Mouse (Mus musculus) embryonic facial prominence, embryonic 13.5 days (tissue): ENCODE data around the gene Chd5. TPM values are rescaled to one million over a fixed set of nuclear protein-coding genes. Genes with fewer than 3 reads are reported as not detected.

Experiments
- ATAC-seq: fragments of 200-750 bp; cut with Nextera tagmentation; 2 replicates; pipeline ENCODE4 v1.8.0; 2017; ENCODE audit warnings: low read depth; ENCODE audit not compliant: insufficient number of reproducible peaks, insufficient read depth, low FRiP score, low TSS enrichment
- H3K27ac ChIP-seq: fragments of 300-500 bp; sonication (generic); 2 replicates; pipeline ENCODE4 v1.5.1; 2015; ENCODE audit warnings: moderate library complexity, mild to moderate bottlenecking, inconsistent platforms
- H3K27me3 ChIP-seq: fragments of 300-500 bp; sonication (generic); 2 replicates; pipeline ENCODE4 v1.6.1; 2015; ENCODE audit warnings: mild to moderate bottlenecking, inconsistent platforms
- H3K36me3 ChIP-seq: fragments of 300-500 bp; sonication (generic); 2 replicates; pipeline ENCODE4 v1.6.1; 2015; ENCODE audit warnings: mild to moderate bottlenecking, inconsistent platforms
- H3K4me1 ChIP-seq: fragments of 300-500 bp; sonication (generic); 2 replicates; pipeline ENCODE4 v1.6.1; 2015; ENCODE audit warnings: inconsistent platforms
- H3K4me2 ChIP-seq: fragments of 300-500 bp; sonication (generic); 2 replicates; pipeline ENCODE4 v1.6.1; 2015; ENCODE audit warnings: moderate library complexity, mild to moderate bottlenecking, inconsistent platforms
- H3K4me3 ChIP-seq: fragments of 300-500 bp; sonication (generic); 2 replicates; pipeline ENCODE4 v1.5.1; 2015; ENCODE audit warnings: mild to moderate bottlenecking, inconsistent platforms
- H3K9ac ChIP-seq: fragments of 300-500 bp; sonication (generic); 2 replicates; pipeline ENCODE4 v1.6.1; 2015; ENCODE audit warnings: mild to moderate bottlenecking, inconsistent platforms
- H3K9me3 ChIP-seq: fragments of 300-500 bp; sonication (generic); 2 replicates; pipeline ENCODE4 v1.6.1; 2016; ENCODE audit warnings: inconsistent platforms
- WGBS: fragments of 180-500 bp; shearing (Covaris S2); methylation state at CpG from one replicate; pipeline ENCODE4 v1.1.7; 2015; ENCODE audit warnings: mixed read lengths; 5-methylcytosine and 5-hydroxymethylcytosine counted together
- polyA plus RNA-seq: library from polyadenylated mRNA; unstranded; fragments of >200 nt; fragmentation: Nextera tagmentation; extraction: Ambion mirVana; gene quantifications from 2 replicates; pipeline ENCODE4 v1.2.1, GENCODE M21; 2015

Chd5 gene
- polyA plus RNA-seq, 1 experiment from 2014 or later: 2.6 TPM

DNA sequence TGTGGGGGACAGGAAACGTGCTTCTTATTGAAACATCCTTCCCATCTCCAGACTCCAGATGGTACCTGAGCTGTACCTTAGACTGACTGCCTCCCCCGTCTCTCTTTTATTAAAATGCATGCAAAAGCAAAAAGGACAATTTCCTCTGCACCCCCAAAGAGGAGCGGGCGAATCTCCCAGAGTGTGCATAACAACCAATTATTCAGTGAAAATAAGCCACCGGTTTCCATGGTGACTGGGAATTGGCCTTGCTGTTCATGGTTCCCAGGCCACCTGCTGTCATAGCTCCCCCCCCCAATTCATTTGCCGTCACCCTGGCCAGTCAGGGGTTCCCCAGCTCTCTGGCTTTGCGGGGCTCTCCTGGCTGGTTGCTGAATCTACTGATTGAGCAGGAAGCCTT lies 26.8 kb downstream of the Chd5 start:
- Histone ChIP-seq H3K9me3 (no peaks in the 10 kb centered on the region), H3K9ac (no peak overlapping the region), H3K27ac (no peak overlapping the region), H3K27me3 (peaks cover 16% of the 10 kb centered on the region), H3K4me1 (peaks cover 10% of the 10 kb centered on the region), H3K4me3 (no peak overlapping the region), H3K36me3 (no peaks in the 10 kb centered on the region), H3K4me2 (no peak overlapping the region)
- no peak for ATAC-seq
- WGBS: 64% methylated on average over 7 of the region's 7 CpGs

DNA sequence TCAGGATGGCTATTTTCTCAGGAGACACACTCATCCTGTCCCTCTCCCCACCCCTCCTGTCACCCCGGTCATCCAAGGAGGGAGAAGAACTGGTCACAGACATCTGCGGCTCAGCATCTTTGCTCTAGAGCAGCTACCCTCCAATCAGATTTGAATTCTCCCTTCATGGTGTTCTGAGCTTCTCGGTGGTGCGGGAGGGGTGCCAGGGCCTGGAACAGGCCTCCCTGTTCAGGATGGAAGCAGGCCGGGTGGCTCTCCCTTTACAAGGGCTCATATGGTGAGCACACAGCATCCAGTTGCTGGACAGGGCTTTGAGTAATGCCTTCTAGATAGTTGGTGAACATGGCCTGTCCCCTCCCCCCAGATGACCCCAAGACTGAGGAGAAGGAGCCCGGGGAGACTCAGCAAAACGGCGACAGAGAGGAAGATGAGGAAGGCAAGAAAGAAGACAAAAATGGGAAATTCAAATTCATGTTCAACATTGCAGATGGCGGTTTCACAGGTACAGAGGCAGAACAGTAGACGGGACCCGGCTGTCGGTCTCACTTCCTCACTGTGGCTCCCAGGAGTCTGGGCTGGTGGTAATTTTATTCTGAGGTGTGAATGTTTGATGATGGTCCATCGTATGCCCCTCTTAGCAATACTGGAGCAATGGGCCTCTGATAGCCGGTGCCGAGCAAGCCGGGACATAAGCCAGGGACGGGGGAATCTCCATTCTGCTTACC lies 44.2 kb downstream of the Chd5 start:
- Histone ChIP-seq H3K4me3 (no peak overlapping the region), H3K27me3 (no peaks in the 10 kb centered on the region), H3K4me2 (no peak overlapping the region), H3K27ac (no peak overlapping the region), H3K9me3 (no peaks in the 10 kb centered on the region), H3K9ac (peak overlapping the region; percentile 40; the same call in 1 of the 2 replicates), H3K36me3 (no peaks in the 10 kb centered on the region), H3K4me1 (no peaks in the 10 kb centered on the region)
- ATAC-seq: no peak
- 86% methylated on average over 17 of the region's 17 CpGs for WGBS

DNA sequence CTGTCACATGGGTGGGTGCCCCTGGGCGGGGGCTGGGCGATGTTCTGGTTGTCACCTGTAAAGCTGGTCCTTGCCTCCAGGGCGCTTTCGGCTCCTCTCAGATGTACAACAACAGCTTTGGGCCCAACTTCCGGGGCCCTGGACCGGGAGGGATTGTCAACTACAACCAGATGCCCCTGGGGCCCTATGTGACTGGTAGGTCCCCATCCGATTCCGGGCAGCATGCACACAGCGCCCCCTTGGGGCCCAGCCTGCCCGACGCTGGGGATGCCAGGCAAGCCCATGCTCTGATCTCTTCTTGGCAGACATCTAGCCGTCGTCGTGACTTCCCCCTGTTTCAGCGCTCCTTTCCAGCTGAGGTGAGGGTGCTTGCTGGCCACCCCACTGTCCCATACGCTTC lies 47.2 kb downstream of the Chd5 start:
- no peak overlapping the region for H3K9ac ChIP-seq
- H3K4me3 ChIP-seq: no peak overlapping the region
- no peaks in the 10 kb centered on the region for H3K36me3 ChIP-seq
- no peaks in the 10 kb centered on the region for H3K4me1 ChIP-seq
- WGBS: 61% methylated on average over 16 of the region's 16 CpGs
- no peak for ATAC-seq
- H3K27me3 ChIP-seq: no peaks in the 10 kb centered on the region
- H3K9me3 ChIP-seq: no peaks in the 10 kb centered on the region
- H3K27ac ChIP-seq: no peak overlapping the region
- H3K4me2 ChIP-seq: no peak overlapping the region

DNA sequence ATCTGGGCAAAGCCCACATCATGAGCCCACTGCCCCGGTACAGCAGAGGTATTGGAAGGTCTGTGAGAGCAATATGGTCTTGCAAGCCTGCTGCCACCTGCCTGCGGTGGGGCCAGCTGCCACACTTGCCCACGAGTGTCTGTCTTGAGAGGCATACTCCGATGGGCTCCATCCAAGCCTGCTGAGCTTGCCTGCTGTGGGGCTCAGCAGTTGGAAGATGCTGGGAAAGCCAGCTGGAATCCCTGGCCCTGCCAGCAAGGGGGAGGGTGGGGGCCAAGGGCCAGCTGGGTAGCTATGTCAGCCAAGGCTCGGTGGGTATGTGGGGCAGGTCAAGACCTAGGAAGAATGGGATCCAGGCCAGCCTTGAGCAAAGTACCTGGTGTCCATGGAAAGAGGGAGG lies 53.7 kb downstream of the Chd5 start:
- Histone ChIP-seq H3K27ac (no peak overlapping the region), H3K4me2 (no peak overlapping the region), H3K4me3 (no peak overlapping the region), H3K9ac (no peak overlapping the region), H3K27me3 (no peaks in the 10 kb centered on the region), H3K4me1 (no peaks in the 10 kb centered on the region), H3K9me3 (no peaks in the 10 kb centered on the region), H3K36me3 (no peaks in the 10 kb centered on the region)
- ATAC-seq: no peak
- 77% methylated on average over 5 of the region's 5 CpGs for WGBS

DNA sequence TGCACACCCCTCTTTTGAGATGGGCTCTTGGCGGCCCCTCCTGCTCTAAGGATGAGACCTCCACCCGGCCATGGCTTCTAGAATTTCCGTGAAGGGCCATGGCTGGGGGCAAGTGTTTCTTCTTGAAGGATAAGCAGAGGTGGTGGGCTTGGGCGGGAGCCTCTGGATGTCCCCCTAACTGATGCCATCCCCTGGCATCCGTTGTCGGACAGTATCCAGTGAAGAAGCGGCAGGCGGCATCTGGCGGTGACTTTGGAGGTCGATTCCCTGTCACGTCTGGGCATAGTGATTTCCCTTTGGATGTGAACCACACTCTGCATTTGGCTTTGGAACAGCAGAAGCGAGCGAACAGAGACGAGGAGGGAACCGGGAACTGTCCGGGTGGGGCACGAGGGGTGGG lies 54.2 kb downstream of the Chd5 start:
- Histone ChIP-seq H3K27ac (no peak overlapping the region), H3K4me1 (no peaks in the 10 kb centered on the region), H3K9me3 (no peaks in the 10 kb centered on the region), H3K36me3 (no peaks in the 10 kb centered on the region), H3K4me3 (no peak overlapping the region), H3K9ac (no peak overlapping the region), H3K4me2 (no peak overlapping the region), H3K27me3 (no peaks in the 10 kb centered on the region)
- ATAC-seq: no peak
- WGBS: 83% methylated on average over 17 of the region's 17 CpGs

DNA sequence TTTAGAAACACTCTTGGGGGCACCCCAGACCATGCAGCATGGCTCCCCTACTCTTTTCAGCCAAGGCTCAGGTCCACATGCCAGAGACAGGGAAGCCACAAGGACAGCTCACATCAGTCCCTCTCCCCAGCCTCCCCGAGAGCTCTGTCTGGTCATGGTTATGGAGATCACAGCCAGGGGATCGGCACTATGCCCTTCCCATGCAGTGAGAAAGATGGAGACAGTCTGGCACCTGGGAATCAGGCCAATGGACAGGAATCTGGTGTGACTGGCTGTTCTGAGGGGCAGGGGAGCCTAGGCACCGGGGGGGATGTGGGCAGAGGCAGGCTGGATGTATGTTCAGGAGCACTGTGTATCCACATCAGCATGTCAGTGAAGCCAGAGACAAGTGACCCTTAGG lies 60.5 kb downstream of the Chd5 start:
- H3K4me2 ChIP-seq: no peak overlapping the region
- no peak for ATAC-seq
- no peaks in the 10 kb centered on the region for H3K27me3 ChIP-seq
- H3K36me3 ChIP-seq: no peaks in the 10 kb centered on the region
- peaks cover 7% of the 10 kb centered on the region for H3K4me1 ChIP-seq
- no peak overlapping the region for H3K27ac ChIP-seq
- H3K4me3 ChIP-seq: no peak overlapping the region
- WGBS: 59% methylated on average over 3 of the region's 3 CpGs
- H3K9ac ChIP-seq: no peak overlapping the region
- no peaks in the 10 kb centered on the region for H3K9me3 ChIP-seq

DNA sequence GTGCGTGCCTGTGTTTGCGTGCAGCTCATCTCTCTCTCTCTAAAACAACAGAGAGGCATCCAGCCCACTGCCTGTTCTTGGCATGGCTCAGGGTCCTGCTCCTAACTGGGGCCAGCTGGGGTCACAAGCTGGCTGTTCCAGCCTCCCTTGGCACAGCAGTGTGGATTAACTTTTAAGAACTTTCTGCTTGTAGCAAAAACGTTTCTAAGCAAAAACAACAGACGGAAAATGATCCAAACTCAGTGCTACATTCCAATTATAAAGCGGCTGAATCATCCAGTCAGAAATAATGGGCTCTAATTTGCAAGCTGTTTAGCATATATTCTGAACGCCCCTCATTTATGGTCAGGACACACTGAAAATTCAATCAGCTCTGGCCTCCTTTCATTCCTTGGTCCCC lies 66.7 kb downstream of the Chd5 start:
- Histone ChIP-seq H3K36me3 (no peaks in the 10 kb centered on the region), H3K9ac (no peak overlapping the region), H3K9me3 (no peaks in the 10 kb centered on the region), H3K4me1 (peaks cover 36% of the 10 kb centered on the region), H3K27ac (peak overlapping the region; percentile 77), H3K27me3 (no peaks in the 10 kb centered on the region), H3K4me2 (0 out of 2 replicates have a peak overlapping the region, but pooled peaks have one; percentile 7), H3K4me3 (no peak overlapping the region)
- ATAC-seq: no peak
- WGBS: 53% methylated on average over 6 of the region's 6 CpGs

DNA sequence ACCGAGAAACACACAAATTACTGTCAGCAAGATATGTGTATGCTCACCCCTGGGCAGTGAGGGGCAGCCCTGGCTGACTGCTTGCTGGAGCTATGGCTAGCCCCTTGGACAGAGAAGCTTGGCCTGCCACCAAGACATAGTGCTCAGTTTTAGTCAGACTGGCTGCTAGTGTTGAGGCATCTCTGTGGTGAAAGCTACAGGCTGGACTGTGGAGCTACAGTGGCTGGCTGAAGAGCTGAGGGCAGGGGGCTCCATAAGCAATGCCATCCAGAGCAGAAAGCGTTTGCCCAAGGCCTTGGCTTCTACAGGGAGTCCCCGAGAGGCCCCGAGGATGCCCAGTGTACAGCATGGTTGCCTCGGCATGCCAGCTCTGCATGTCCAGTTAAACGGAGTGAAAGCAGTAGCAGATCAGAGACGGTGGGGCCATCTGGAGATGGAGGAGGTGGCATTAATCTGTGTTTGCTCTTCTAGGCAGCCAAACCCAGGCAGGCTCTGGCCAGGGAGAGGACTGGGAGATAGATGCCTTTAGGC lies 67.3 kb downstream of the Chd5 start:
- no peak overlapping the region for H3K4me2 ChIP-seq
- 0 out of 2 replicates have a peak overlapping the region, but pooled peaks have one; percentile 21 for H3K9ac ChIP-seq
- no peak overlapping the region for H3K4me3 ChIP-seq
- no peak for ATAC-seq
- H3K27me3 ChIP-seq: no peaks in the 10 kb centered on the region
- H3K27ac ChIP-seq: peak overlapping the region; percentile 77
- no peaks in the 10 kb centered on the region for H3K9me3 ChIP-seq
- WGBS: 73% methylated on average over 7 of the region's 7 CpGs
- H3K36me3 ChIP-seq: no peaks in the 10 kb centered on the region
- peaks cover 36% of the 10 kb centered on the region for H3K4me1 ChIP-seq

DNA sequence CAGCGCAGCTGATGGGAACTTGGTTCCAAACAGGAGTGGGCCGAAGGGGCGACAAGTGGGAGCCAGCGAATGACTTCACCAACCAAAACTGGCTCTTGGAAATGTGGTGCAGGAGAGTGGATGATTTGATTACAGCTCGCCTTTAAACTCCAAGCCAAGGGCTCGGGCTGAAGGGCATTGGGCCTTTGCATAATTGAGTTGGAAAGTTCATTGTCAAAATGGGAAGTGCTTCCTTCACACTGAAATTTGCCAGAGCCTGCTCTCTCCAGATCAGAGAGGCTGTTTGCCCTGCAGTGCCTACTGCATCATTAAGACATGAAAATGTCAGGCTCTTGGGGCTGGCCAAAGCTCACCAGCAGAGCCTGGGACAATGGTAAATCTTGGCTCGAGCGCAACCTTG lies 68.1 kb downstream of the Chd5 start:
- no peaks in the 10 kb centered on the region for H3K9me3 ChIP-seq
- no peak overlapping the region for H3K4me2 ChIP-seq
- H3K27ac ChIP-seq: no peak overlapping the region
- H3K4me1 ChIP-seq: peaks cover 36% of the 10 kb centered on the region
- WGBS: 68% methylated on average over 8 of the region's 8 CpGs
- no peak overlapping the region for H3K9ac ChIP-seq
- ATAC-seq: no peak
- no peaks in the 10 kb centered on the region for H3K36me3 ChIP-seq
- no peaks in the 10 kb centered on the region for H3K27me3 ChIP-seq
- no peak overlapping the region for H3K4me3 ChIP-seq

DNA sequence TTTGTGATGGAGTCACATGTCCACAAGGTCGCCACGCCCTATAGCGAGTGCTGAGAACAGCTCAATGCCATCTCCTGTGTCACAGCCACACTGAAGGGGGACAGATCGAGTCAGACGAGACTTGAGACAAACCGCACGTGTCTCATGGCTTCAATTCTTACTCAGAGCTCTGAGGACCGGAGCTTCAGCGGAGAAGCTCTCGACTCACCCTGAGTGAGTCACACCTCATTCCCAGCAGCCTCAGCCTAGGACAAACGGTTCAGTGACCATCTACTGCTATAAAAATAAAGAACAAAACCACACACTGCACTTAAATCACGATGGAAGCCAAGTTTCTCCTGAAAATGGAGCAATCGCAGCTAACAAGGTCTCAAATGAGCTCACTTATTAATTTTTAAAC lies 72.5 kb downstream of the Chd5 start:
- H3K9me3 ChIP-seq: no peaks in the 10 kb centered on the region
- no peaks in the 10 kb centered on the region for H3K27me3 ChIP-seq
- 77% methylated on average over 13 of the region's 13 CpGs for WGBS
- no peak overlapping the region for H3K9ac ChIP-seq
- peaks cover 8% of the 10 kb centered on the region for H3K4me1 ChIP-seq
- H3K4me2 ChIP-seq: no peak overlapping the region
- H3K4me3 ChIP-seq: no peak overlapping the region
- ATAC-seq: no peak
- no peaks in the 10 kb centered on the region for H3K36me3 ChIP-seq
- H3K27ac ChIP-seq: no peak overlapping the region

DNA sequence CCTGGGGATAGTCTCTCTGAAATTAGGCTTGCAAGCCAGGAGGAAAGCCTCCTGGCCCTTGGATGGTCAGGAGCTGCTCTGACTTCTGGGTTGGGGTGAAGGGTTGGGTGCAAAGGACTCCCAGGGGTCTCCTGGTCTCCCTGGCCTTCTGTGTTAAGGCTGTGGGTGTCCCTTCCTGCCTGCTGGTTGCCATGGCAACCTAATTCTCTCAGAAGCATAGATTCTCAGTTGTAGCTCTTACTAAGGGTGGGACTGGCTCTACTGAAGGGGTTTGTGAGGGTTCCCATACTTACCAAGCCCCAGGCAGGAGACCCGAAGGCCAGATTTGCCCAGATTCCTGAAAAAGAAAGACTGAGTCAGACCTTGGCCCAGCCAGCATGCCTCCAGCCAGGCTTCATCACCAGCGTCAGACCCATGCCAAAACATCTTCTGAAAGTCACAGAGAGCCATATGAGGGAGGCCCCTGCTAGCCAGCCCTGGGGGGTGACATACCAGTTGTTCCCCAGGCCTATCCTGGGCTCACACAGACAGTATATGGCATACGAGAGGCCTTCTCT lies 74.2 kb downstream of the Chd5 start:
- Histone ChIP-seq H3K4me3 (no peak overlapping the region), H3K9me3 (no peaks in the 10 kb centered on the region), H3K36me3 (no peaks in the 10 kb centered on the region), H3K9ac (no peak overlapping the region), H3K27me3 (no peaks in the 10 kb centered on the region), H3K4me1 (no peaks in the 10 kb centered on the region), H3K27ac (no peak overlapping the region), H3K4me2 (no peak overlapping the region)
- no peak for ATAC-seq
- WGBS: 80% methylated on average over 3 of the region's 3 CpGs
